Mouse (Mus musculus): ENCODE measurements around the gene Mpi.

The Mpi gene

DNA sequence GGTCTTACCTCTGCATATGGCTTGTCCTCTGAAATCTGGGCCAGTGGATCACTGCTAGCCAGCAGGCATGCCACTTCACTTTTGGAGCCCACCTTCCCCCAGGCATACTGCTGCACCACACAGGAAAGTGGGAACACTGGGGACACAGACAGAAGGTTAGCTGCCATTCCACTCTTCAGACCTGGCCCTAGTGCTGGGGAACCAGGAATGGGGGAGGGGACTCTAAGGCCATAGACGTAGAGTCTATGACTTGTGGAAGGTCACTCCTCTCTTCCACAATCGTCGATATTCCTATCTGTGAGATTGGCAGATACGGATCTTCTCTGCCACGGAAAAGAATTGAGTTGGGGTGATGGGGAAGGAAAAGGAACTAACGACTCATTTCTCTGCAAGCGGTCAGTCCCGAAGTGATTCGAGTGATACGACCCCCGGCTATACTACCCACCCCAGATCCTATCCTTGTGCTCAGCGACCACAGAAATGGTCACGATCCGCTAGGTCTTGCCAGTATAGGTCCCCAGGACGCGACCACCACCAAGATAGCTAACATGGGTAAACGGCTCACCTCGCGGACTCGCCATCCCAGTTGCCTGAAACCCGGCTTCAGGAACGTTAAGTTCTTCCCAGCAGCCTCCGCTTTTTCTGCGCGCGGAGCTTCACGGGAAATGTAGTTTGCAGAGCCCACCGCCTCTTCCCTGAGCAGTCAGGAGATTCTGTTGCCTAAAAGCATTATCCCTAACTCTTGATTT, at the start of gene Mpi:
Mpi (minus strand) TSS at position 625 of the 749 bp plus-strand sequence.
- DNase-seq (ENCODE audit: low spot score): no peak

DNA sequence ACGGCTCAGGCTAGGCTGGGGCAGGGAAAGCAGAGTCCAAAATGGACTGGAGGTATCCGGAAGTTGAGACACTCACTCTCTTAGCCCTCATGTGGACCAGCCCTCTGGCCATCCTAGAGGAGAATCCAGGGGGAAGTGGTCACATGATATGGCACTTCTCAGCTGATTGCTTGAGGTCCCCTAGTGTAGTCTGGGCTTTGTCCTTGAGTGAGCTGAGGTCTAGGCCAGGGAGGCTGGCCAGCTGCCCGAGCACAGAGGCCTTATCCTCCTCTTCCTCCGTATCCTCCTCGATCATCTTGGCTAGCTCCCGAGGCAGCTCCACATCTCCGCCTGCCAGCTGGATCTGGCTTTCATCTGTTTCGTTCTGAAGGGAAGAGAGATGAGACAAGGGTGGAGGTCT, 49.5 kb upstream of the Mpi start:
- DNase-seq (ENCODE audit: low spot score): no peak

DNA sequence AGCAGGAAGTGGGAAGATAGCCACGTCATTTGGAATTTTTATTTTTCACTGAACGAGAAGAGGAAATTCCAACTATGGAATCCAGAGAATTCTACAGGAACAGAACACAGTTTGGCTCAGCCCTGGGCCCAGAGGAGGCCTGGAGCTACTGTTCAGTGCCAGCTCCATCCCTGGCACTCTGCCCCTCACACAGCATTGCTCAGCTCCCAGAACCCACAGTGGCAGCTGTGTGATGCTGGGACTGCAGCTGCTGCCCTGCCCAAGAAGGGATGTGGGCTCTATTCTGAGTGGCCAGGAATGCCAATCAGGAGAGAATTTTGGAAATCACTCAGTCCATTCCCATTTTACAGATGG, 48.8 kb upstream of the Mpi start:
- peak; percentile 43 for DNase-seq (ENCODE audit: low spot score)

DNA sequence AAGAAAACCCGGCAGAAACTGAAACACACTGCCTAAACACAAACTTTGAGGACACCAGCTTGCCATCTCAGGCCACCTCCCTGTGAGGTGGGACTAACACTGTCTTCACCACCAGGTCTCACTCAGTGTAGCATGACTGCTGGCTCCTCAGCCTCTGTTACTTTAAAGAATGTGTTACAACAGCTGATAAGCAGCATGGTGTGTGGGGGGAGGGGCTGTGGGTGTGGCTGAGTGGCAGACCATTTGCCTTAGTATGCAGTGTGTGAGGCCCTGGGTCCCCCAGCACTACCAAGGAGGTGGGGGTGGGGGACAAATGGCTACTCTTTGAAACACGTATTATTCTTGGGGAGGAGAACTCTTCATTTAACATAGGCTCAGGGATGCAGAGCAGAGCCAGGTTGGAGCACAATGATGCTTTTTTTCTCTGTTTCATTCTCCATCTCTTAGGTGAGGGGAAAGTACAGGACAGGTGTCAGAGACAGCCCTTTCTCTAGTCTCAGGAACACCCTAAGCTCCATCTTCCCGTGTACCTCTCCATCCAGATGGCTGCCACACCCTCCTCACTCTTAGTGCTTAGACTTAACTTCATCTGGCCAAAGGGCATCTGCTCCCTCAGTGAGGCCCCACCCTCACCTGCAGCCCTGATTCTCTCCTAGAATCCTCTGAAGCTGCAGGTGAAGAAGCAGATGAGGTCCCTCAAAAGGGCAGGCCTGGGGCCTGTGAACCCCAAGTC, 48.2 kb upstream of the Mpi start:
- no peak for DNase-seq (ENCODE audit: low spot score)

DNA sequence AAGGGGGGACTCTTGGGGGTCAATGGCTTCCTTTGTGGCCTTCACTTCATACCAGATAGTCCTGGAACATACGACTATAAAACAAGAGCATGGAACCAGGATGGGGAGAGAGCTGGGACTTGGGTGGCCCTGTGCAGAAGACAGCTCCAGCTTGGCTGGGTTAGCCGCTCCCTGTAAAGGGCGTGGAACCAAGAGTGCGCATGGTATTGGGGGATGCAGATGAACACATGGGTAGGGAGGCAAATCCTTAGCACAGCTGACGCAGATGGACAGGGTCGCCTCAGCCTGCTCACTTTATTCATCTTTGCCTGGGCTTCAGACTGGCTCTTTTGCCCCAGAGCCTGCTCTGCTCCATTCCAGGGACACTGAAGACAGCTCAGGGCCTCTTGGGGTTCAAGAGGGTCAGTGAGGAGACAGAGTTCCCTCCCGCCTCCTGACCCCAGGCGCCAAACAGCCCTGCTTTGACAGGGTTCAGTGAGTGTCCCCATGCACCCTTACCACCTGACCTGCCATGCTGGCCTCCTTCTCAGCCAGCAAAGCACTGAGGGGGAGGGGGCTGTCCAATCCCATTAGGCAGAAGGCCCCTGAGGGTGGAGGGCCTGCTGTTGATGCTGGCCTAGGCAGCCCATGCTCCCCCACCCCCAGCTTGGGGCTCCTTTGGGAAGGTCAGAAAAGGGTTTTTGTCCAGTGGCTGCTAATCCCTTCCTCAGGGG, 46.4 kb upstream of the Mpi start:
- no peak for DNase-seq (ENCODE audit: low spot score)

DNA sequence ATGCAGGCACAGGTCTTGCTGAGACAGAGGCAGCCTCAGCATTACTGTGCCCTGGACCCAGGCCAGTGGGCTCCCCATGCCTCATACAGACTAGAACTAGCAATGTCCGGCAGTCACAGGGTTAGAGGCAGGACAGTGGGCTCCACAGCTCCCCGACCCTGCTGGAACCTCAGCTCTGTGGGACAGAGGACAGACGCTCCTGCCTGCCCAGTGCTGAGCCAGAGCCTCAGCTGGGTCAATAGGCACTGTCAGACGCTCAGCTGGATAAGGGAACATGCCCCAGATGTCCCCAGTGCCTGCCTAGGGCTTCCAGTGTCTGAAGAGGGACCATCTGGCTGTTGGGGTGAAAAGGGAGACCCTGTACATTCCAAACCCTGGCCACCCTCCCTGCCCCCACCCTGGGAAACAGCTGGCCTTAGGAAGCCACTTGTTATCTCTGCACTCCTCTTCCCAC, 45.4 kb upstream of the Mpi start:
- DNase-seq (ENCODE audit: low spot score): no peak

DNA sequence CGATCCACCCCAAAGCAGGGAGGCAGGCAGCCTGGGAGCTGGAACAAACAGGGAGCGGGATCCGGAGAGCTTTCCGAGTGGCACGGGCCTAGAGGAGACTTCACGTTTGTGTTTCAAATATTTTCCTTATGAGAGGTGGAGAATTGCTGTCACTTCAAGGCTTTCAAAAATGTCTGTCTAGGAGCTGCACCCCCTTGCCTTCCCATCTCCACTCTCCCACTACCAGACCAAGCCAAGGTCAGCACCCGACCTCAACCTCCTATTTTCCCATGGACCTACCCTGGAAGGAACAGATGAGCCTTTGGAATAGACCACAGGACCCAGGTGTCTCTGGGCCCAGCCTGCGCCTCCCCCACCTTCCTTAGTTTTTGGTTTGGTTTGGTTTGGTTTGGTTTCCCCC, 44.7 kb upstream of the Mpi start:
- no peak for DNase-seq (ENCODE audit: low spot score)

DNA sequence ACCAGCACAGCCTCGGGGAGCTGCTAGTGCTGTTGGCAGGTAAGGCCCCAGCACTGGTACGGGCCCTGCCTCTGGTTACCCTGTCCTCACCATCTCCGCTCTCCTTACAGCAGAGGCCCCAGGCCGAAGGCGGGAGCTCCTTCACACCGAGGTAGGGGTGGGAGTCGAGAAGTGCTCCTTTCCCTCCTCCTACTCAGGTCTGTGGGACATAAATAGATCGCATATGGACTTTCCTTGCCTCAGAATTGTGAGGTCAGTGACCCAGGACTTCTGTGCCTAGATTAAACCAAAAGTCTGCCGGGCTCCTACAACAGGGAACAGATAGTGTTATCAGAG, 41.6 kb upstream of the Mpi start:
- no peak for DNase-seq (ENCODE audit: low spot score)

DNA sequence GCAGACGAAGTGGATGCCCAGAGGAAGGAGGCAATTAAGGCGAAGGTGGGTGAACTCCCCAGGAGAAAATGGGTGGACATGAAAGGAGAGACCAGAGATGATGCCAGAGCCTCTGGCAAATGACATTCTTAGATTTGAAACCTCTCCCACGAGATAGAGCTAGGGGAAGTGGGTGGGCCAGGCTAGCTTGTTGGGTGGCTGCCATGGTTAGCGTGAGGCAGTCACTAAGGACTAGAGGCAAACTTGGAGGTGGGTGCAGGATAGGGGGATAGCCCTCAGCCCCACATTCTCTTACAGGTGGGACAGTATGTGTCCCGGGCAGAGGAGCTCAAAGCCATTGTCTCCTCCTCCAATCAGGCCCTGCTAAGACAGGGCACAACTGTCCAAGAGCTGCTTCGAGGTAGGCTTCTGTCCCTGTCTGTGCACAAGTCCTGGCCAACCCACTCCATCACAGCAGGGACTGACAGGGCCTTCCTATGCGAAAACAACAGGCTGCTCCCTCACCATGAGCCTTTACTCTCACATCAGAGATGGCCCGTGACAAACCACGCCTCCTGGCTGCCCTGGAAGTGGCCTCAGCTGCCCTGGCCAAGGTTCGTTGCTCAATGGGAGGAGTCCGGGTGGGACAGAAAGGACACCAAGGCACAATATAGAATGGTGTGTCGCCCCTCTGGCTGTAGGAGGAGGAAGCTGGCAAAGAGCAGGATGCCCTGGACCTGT, 41.1 kb upstream of the Mpi start:
- no peak for DNase-seq (ENCODE audit: low spot score)

DNA sequence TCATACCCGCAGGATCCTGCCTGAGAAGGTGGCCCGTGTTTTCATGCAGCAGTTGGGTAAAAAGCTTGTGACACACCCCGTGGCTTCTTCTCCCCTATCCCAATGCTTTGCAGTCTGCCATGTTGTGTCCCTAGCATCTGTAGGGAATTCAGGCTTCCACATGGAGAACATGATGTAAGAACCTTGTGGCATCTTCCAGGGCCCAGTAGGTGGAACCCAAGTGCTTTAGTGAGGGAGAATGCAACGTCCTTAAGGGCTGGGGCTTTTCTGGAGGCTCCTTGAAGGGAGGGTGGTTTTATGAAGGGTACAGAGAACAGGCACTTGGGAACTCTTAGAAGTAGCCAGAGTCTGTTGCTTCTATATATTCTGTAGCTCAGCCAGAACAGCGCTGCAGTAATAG, 38.2 kb upstream of the Mpi start:
- no peak for DNase-seq (ENCODE audit: low spot score)

DNA sequence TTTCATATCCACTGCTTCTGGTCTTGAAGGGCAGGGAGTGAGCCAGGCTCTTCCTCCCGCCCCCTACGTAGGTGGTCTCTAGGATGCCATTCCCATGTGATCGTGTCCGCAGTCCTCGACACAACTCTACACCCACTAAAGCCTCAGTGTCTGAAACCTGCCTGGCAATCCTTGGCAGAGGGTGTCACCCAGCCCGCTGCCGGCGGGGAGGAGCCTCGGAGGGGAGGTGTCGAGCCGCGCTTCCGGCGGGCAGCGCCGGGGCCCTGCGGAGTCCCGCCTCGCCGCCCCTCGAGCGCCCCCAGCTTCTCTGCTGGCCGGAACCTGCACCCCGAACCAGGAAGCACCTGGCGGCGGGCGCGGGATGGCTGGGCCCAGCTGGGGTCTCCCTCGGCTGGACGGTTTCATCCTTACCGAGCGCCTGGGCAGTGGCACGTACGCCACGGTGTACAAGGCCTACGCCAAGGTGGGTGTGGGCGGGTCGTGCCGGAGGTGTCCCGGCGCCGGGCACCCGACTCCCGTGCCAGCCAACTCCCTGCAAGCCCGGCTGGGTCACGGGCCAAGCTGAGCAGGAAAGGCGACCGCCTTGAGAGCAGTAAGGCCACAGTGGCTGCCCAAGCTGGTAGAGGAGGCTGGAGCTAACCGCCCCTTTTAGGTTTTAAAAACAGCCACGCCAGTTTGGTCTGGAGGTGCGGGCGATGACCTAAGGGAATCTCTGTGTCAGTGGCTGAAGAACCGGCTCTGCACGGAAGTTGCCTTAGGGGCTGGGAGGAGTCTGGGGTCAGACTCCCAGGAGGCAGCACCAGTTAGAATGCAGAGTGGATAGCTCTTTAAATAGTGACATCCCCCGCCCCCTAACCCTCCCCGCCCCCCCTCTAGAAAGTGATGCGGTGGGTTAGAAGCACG, 36.9 kb upstream of the Mpi start, which contains the start of gene Ulk3:
Ulk3 (plus strand) TSS at position 229 of the 903 bp plus-strand sequence.
- no peak for DNase-seq (ENCODE audit: low spot score)

DNA sequence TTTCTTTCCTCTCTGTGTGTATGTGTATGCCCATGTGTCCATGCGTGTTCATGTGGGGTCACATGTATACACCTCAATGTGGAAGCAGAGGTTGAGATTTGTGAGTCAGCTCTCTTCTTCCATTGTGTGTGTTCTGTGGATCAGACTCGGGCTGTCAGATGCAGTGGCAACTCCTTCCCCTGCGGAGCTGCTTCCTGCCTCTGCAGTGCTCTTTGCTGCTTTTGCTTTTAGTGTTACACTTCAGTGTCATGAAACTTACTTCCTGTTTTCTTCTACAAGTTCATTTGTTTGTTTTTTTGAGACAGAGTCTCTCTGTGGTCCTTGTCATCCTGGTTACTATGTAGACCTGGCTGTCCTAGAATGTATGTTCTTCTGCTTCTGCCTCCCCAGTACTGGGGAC, 32.4 kb upstream of the Mpi start:
- DNase-seq (ENCODE audit: low spot score): no peak

DNA sequence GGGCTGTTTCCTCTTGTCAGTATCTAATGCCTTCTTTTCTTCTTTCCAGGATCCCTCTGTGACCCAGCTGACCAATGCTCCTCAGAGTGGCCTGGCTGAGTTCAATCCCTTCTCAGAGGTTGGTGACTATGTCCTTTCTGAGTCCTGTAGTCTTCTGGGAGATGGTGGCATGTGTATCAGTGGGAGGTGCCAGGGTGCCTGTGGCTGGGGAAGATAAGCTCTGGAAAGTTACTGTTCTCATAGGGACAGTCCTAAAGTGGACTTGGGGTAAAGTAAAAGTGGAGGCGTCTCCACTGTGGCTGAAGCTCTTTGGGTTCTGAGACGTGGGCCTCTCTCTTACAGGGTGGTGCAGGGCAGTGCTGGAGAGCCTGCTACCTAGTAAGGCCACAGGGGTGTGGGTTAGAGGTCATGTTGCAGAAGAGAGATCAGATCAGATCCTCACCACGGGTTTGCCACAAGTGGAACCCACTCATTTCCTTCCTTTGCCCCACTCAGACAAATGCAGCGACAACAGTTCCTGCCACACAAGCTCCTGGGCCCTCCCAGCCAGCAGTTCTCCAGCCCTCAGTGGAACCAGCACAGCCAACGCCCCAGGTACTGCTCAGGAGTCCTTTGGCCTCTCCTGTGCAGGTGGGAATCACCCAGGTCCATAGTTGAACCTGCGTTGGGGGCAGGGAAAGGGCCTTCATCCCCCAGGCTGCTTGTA, 24.7 kb upstream of the Mpi start:
- DNase-seq (ENCODE audit: low spot score): no peak

DNA sequence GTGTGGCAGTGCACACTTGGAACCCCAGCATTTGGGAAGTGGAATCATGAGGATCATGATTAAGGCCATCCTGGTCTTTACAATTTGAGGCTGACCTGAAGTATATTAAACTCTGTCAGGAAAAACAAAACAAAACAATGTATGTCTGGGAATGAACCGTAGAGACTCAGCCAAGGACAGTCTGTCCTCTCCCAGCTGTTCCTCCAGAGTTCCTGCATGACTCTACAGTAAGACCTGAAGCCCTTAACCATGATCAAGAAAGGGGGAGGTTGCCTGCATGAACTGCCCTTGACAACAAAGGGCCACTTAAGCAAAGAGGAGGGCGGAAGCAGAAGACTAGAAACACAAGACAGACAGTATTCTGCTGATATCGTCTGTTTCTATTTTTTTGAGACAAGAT, 23.0 kb upstream of the Mpi start:
- no peak for DNase-seq (ENCODE audit: low spot score)

DNA sequence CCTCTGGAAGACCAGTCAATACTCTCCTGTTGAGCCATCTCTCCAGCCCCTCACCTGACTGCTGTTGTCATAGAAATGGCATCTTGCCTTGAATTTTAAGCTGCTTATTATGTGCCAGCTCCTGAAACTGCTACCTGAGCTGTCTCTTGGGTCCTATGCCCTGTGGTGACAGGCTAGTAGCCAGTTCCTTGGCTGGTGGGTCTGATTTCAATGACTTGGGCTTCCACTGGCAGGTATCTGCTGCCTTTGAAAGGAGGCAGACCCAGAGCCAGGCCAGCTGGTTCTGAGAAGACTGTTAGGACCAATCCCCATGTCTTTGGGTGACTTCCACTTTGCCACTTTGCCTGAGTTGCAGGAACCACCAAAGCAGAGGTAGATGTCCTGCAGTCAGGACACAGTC, 21.8 kb upstream of the Mpi start:
- no peak for DNase-seq (ENCODE audit: low spot score)

DNA sequence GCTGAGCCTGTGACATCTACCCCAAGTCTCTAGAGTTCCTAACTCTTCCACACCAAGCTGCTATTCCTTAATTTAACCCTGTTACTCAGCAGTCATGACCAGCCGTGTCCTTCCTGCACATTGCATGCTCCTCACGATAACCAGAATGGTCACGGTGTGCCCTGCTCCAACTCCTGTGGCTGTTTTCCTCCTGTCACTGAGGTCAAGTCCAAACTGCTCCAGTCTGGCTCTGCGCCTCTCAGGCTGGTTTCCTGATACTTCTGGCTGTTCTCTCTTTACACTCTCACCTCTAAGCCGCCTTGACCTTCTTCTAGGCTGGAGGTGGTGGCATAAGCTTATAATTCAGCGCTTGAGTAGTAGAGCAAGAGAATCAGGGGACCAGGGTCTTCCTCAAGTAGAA, 15.9 kb upstream of the Mpi start:
- DNase-seq (ENCODE audit: low spot score): no peak

DNA sequence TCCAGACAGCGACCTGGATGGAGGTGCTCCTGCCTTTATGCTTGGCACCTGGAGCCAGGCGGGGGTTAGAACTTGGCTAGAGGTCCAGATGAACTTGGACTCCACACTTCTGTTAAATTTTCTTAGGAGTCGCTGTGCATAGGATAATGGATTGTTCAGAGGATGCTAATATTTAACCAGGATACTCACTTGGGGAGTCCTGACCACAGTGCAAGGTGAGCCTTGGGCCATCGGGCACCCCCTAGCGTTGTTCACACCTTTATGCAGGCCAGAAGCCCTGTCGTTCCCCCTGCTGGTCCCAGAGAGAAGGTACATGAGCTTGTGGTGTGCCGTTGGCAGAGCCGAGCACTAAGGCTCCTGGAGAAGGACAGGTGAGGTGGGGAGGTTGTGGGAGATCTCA, 14.3 kb upstream of the Mpi start:
- DNase-seq (ENCODE audit: low spot score): no peak

DNA sequence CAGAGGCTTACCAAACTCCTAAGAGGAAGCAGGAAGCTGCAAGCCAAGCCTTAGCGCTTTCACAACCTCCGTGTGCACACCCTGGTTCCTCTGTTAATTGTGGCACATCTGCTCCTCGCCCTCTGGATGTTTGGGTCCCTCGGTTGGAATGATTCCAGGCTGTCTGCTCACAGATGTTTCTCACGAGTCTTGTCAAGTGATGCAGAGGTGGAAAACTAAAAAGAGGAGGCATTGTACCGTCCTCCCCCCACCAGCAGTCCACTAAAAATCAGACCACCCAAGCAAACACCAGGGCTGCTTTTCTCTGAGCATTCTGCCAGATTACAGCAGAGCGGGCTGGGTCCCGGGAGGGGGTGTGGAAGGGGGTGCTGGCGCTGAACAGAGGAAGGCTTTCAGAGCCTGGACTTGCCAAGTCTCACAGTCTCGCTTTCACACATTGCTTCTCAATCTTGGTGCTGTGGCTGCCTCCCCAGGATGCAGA, 13.2 kb upstream of the Mpi start:
- peak; percentile 62 for DNase-seq (ENCODE audit: low spot score)

DNA sequence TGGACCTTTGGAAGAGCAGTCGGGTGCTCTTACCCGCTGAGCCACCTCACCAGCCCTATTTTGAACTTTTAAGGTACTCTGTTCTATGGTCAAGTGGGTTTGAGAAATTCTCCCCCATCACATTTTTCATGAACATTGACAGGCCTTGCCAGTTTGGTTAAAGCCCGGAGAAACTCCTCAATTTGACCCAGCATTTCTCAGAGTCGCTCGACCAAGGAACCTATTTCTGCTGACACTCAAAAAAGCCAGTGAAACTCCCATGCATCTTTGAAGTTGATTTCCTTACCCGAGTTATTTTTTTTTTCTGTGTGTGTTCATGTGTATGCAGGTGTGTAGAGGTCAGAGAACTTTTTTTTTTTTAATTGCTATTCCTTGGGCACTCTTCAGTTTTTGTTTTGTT, 12.0 kb upstream of the Mpi start:
- no peak for DNase-seq (ENCODE audit: low spot score)

DNA sequence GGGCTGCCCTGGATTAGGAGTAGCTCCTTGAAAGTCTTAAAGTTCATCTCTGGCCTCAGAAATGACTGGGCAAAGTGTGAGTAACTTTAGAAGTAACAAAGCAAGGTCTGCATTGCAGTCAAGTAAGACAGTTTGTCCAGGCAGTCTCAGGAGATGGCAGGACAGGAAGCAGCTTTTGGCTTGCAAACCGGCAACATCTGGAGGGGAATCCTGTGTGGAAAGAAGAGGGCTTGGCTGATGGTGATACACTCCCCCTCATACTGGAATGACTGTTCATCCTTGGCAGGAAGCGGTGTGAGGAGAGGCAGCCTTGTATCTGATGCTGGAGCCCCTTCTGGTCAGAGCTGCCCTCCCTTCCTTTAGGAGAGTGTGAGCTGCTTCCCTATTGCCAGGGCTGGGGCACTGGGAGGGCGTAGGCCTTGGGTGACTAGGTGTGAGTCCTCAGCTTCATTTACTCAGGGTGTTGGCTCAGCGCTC, 10.4 kb upstream of the Mpi start:
- no peak for DNase-seq (ENCODE audit: low spot score)

DNA sequence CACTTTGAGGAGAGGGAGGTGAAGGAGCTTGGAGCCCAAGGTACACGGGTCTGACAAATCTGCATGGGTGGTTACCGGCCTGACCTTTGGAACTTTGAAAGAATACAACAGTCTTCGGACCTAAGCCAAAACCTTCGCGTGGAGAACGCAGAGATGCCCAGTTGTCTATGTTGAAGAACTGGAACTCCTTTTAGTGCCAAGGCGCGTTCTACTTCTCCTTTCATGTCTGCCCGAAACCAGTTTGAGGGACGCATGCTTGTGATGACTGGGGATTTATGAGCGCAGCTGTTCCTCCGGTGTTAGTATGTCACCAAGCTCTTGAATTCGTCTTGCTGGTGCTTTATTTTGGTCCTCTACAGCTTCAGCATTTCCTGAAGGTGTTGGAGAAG, 9.1 kb upstream of the Mpi start:
- DNase-seq (ENCODE audit: low spot score): no peak

All from layer of hippocampus, adult 9-10 months (tissue).